Mouse (Mus musculus) brain, embryonic 14.5 days (tissue): ENCODE results near the gene Sh3rf1.

Experiments
- CTCF ChIP-seq: fragments of 200-500 bp; IDR thresholded peaks from 2 replicates; pipeline ENCODE4 v1.5.1; 2012; ENCODE audit warnings: inconsistent platforms, mild to moderate bottlenecking, moderate library complexity, borderline replicate concordance; ENCODE audit not compliant: insufficient read depth, insufficient read length; ENCODE audit errors: extremely low read depth
- POLR2A ChIP-seq: fragments of 200-500 bp; IDR thresholded peaks from 2 replicates; pipeline ENCODE4 v1.6.1; 2012; ENCODE audit warnings: mild to moderate bottlenecking, inconsistent platforms, borderline replicate concordance; ENCODE audit not compliant: poor library complexity, insufficient read depth, insufficient read length, severe bottlenecking; ENCODE audit errors: extremely low read depth

GRCm38 (mm10) chr8:61359004-61359403 is 135.3 kb downstream of the Sh3rf1 start:
- TF ChIP-seq CTCF: no peak
- TF ChIP-seq POLR2A: no peak
